Comparison of ENCODE assay signal across 8 mouse cellular contexts in the genomic region with DNA sequence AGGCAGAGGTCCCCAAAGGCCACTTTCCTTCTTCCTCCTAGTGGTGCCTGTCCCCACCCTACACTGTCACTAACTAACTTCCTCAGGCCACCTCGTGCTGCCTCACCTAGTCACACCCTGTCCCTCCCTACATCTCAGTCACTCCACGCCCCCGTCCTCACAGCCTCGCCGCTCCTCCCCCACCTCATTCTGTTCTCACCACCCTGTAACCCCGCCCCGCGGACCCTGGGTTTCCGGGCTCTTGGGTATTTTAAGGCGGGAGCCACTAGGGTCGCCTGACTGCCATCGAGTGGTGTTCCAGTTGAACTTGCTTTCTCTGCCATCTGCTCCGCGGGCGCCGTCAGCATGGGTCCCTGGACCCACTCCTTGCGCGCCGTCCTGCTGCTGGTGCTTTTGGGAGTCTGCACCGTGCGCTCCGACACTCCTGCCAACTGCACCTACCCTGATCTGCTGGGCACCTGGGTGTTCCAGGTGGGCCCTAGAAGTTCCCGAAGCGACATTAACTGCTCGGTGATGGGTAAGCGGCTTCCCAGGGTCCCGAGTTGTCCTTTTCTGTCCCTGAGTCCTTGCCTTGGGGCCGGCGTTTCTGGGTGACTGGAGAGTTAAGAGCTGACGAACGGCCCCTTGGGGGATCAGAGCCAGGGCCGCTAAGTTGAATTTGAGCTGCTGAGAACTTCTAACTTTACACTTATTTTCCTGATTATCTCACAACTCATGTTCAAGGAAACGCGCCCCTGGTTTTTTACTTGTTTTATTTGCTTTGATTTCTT. TPM values are rescaled to one million over a fixed set of nuclear protein-coding genes. Genes with fewer than 3 reads are reported as not detected.
DNase-seq lines count a peak whose midpoint lies in the region; ATAC-seq and TF ChIP-seq lines count a peak whose summit lies in the region.

TSS of gene Ctsc (plus strand) at position 228 of the 770 bp plus-strand sequence.

- ATAC-seq in G1E (ENCODE audit: extremely low read depth, insufficient number of reproducible peaks, low FRiP score, poor library complexity, severe bottlenecking) = no peak
- ATAC-seq in lung, embryonic 16.5 days (ENCODE audit: low read depth) = peak; percentile 96

- peak within 1 kb of the TSS; percentile 23; the same call in 1 of the 2 replicates for H3K4me3 ChIP-seq in G1E (ENCODE audit: low read depth, low read length)
- peak within 1 kb of the TSS; percentile 62 for H3K4me3 ChIP-seq in hindbrain, embryonic 10.5 days
- H3K4me3 ChIP-seq in lung, embryonic 16.5 days (ENCODE audit: low read length) = peak within 1 kb of the TSS; percentile 79

- peak within 1 kb of the TSS; percentile 88 for H3K9ac ChIP-seq in lung, embryonic 16.5 days (ENCODE audit: low read length)

- no peak for TF ChIP-seq CTCF in G1E (IDR thresholded peaks at IDR 0.05; ENCODE audit: low read depth, low read length)

- DNase-seq in G1E (ENCODE audit: low spot score) = no peak
- DNase-seq in cerebellum, adult 9-11 months = peak; percentile 6
- peak; percentile 32 to 57 for DNase-seq in frontal cortex, adult 2 months (ENCODE audit: extremely low spot score in 1 of 2, low spot score in 1 of 2)
- peak; percentile 81 for DNase-seq in hindbrain, embryonic 10.5 days (ENCODE audit: low spot score)
- DNase-seq in layer of hippocampus, adult 9-11 months = peak; percentile 86
- peak; percentile 59 for DNase-seq in ovary, adult 18-20 months (ENCODE audit: low spot score)
- peak; percentile 94 for DNase-seq in thymus, postnatal 0 days (ENCODE audit: low spot score)

- H3K4me1 ChIP-seq in G1E (ENCODE audit: insufficient read depth, low read depth, low read length) = peaks cover 11% of the 10 kb centered on the region
- peaks cover 13% of the 10 kb centered on the region; the same call in 1 of the 2 replicates for H3K4me1 ChIP-seq in hindbrain, embryonic 10.5 days (replicated peaks)
- H3K4me1 ChIP-seq in lung, embryonic 16.5 days (replicated peaks; ENCODE audit: control insufficient read depth, insufficient read depth, low read length) = peaks cover 8% of the 10 kb centered on the region

- peak within 1 kb of the TSS; percentile 83 for H3K27ac ChIP-seq in hindbrain, embryonic 10.5 days
- H3K27ac ChIP-seq in lung, embryonic 16.5 days (ENCODE audit: low read length) = peak within 1 kb of the TSS; percentile 95

- no peaks in the 10 kb centered on the region for H3K36me3 ChIP-seq in G1E (replicated peaks)
- no peaks in the 10 kb centered on the region for H3K36me3 ChIP-seq in hindbrain, embryonic 10.5 days
- peaks cover 11% of the 10 kb centered on the region; the same call in 1 of the 2 replicates for H3K36me3 ChIP-seq in lung, embryonic 16.5 days (ENCODE audit: control insufficient read depth, insufficient read depth, low read length)

- peaks cover 5% of the 10 kb centered on the region; the same call in 1 of the 2 replicates for H3K9me3 ChIP-seq in G1E (replicated peaks)
- H3K9me3 ChIP-seq in hindbrain, embryonic 10.5 days = no peaks in the 10 kb centered on the region
- H3K9me3 ChIP-seq in lung, embryonic 16.5 days (ENCODE audit: control insufficient read depth, low read length) = no peaks in the 10 kb centered on the region

- peak within 1 kb of the TSS; percentile 91 for H3K4me2 ChIP-seq in lung, embryonic 16.5 days (ENCODE audit: low read depth, low read length)

- WGBS in hindbrain, embryonic 10.5 days = 3% methylated on average over 34 of the region's 34 CpGs
- WGBS in lung, embryonic 16.5 days = under 1% methylated on average over 34 of the region's 34 CpGs

- H3K27me3 ChIP-seq in G1E (ENCODE audit: insufficient read depth, low read length) = no peaks in the 10 kb centered on the region
- H3K27me3 ChIP-seq in hindbrain, embryonic 10.5 days (ENCODE audit: insufficient read depth, poor library complexity, severe bottlenecking) = 0 out of 2 replicates have a peak, but pooled peaks cover 6% of the 10 kb centered on the region
- no peaks in the 10 kb centered on the region for H3K27me3 ChIP-seq in lung, embryonic 16.5 days (ENCODE audit: control insufficient read depth, insufficient read depth, low read depth, low read length)

RNA-seq across cellular contexts. Expression of gene Ctsc, which starts in this region (rescaled TPM):
- total RNA-seq in G1E (2014; fragmentation: Nextera tagmentation) (not detected in 2 replicates), G1E (2017) (0.06 and 0.11 TPM in 2 replicates)
- 0.25 TPM in 1 of 2 replicates, not detected in the other for polyA plus RNA-seq in G1E (2012)
- 4.6 and 7.0 TPM in 2 replicates for polyA plus RNA-seq in frontal cortex, adult 2 months (2012; rRNA removed)
- 22.1 and 22.2 TPM in 2 replicates for polyA plus RNA-seq in hindbrain, embryonic 10.5 days (2016; fragmentation: Nextera tagmentation; extraction: Ambion mirVana)
- polyA plus RNA-seq in lung, embryonic 16.5 days (2015; fragmentation: Nextera tagmentation; extraction: Ambion mirVana) = 181 and 210 TPM in 2 replicates
- polyA plus RNA-seq in thymus, postnatal 0 days (2015; fragmentation: Nextera tagmentation; extraction: Ambion mirVana) = 77.2 and 81.8 TPM in 2 replicates

Comparison
In these comparisons a context has a peak if more than half of its experiments do, and no peak if none do; other contexts are left out.
1. H3K4me3 ChIP-seq: peak in every context shown above with its lines; median percentile 79 in lung, embryonic 16.5 days; 62 in hindbrain, embryonic 10.5 days; 23 in G1E.